Mouse (Mus musculus) midbrain, embryonic 13.5 days (tissue): ENCODE measurements around the gene Olfr1354. TPM values are rescaled to one million over a fixed set of nuclear protein-coding genes. Genes with fewer than 3 reads are reported as not detected.
"Not testable (repeated sequence)": the region's sequence is repeated elsewhere in the genome, so short reads cannot be mapped to it uniquely, and the experiment has no call there.

Source experiments
- ATAC-seq: fragments of 200-750 bp; cut with Nextera tagmentation; 2 replicates; pipeline ENCODE4 v1.8.0; 2017; ENCODE audit warnings: mild to moderate bottlenecking, moderate TSS enrichment, moderate library complexity
- H3K27ac ChIP-seq: fragments of 300-500 bp; sonication (generic); 2 replicates; pipeline ENCODE4 v1.5.1; 2015; ENCODE audit warnings: inconsistent platforms, mild to moderate bottlenecking, moderate library complexity
- H3K27me3 ChIP-seq: fragments of 300-500 bp; sonication (generic); 2 replicates; pipeline ENCODE4 v1.6.1; 2015; ENCODE audit warnings: mild to moderate bottlenecking, inconsistent platforms
- H3K36me3 ChIP-seq: fragments of 300-500 bp; sonication (generic); 2 replicates; pipeline ENCODE4 v1.6.1; 2015; ENCODE audit warnings: mild to moderate bottlenecking, inconsistent platforms
- H3K4me1 ChIP-seq: fragments of 300-500 bp; sonication (generic); replicated peaks from 2 replicates; pipeline ENCODE4 v1.6.1; 2015; ENCODE audit warnings: inconsistent platforms
- H3K4me2 ChIP-seq: fragments of 300-500 bp; sonication (generic); replicated peaks from 2 replicates; pipeline ENCODE4 v1.6.1; 2015; ENCODE audit warnings: moderate library complexity, mild to moderate bottlenecking, inconsistent platforms
- H3K4me3 ChIP-seq: fragments of 300-500 bp; sonication (generic); replicated peaks from 2 replicates; pipeline ENCODE4 v1.5.1; 2015; ENCODE audit warnings: mild to moderate bottlenecking, inconsistent platforms
- H3K9ac ChIP-seq: fragments of 300-500 bp; sonication (generic); replicated peaks from 2 replicates; pipeline ENCODE4 v1.6.1; 2015; ENCODE audit warnings: mild to moderate bottlenecking, inconsistent platforms
- H3K9me3 ChIP-seq: fragments of 300-500 bp; sonication (generic); 2 replicates; pipeline ENCODE4 v1.6.1; 2016; ENCODE audit warnings: mild to moderate bottlenecking, inconsistent platforms
- WGBS: fragments of 180-500 bp; shearing (Covaris S2); methylation state at CpG from one replicate; pipeline ENCODE4 v1.1.7; 2015; 5-methylcytosine and 5-hydroxymethylcytosine counted together
- polyA plus RNA-seq: library from polyadenylated mRNA; unstranded; fragments of >200 nt; fragmentation: Nextera tagmentation; extraction: Ambion mirVana; gene quantifications from 2 replicates; pipeline ENCODE4 v1.2.1, GENCODE M21; 2015

Gene Olfr1354
- polyA plus RNA-seq: not detected in 2 replicates

DNA sequence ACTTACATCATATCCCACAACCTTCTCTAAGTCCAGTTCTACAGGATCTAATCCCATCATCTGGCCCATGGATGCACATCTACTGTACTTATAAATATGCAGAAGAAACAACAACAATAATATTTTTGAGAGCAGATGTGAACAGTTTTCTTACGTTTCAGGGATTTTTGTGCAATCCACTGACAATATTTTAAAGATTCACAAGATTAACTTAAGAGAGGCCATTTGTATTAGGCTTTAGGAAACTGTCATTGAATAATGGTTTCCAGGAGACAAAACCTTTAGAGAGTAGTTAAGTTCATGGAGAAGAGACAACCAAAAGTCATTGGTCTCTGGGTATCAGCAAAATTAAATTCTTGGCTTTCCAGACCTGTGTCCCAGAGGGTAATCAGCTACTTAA is at the start of gene Olfr1354:
TSS of gene Olfr1354 (plus strand) at position 301 of the 400 bp plus-strand sequence.
- H3K27ac ChIP-seq, H3K9me3 ChIP-seq, H3K4me1 ChIP-seq, H3K9ac ChIP-seq, ATAC-seq, H3K36me3 ChIP-seq, H3K4me2 ChIP-seq, H3K4me3 ChIP-seq, H3K27me3 ChIP-seq: not testable (repeated sequence)
- 77% methylated on average over 1 of the region's 1 CpGs for WGBS

DNA sequence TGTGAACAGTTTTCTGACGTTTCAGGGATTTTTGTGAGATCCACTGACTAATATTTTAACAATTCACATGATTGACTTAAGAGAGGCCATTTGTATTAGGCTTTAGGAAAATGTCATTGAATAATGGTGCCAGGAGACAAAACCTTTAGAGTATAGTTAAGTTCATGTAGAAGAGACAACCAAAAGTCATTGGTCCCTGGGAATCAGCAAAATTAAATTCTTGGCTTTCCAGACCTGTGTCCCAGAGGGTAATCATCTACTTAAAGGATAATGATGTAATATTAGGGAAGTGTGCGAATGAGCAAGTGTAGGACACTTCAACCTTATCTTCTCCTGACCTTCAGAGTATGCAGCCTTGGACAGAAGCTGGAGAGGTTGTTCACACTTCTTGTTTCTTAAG is 37.7 kb upstream of the Olfr1354 start, which contains the start of gene Olfr1355:
TSS of gene Olfr1355 (plus strand) at position 301 of the 400 bp plus-strand sequence.
- Histone ChIP-seq H3K9me3 (peaks cover 6% of the 10 kb centered on the region; the same call in 1 of the 2 replicates), H3K27me3 (no peaks in the 10 kb centered on the region), H3K36me3 (no peaks in the 10 kb centered on the region), H3K4me3 (no peak within 1 kb of the TSS), H3K4me2 (no peak within 1 kb of the TSS), H3K27ac (no peak within 1 kb of the TSS), H3K9ac (no peak within 1 kb of the TSS), H3K4me1 (no peaks in the 10 kb centered on the region)
- ATAC-seq: no peak
- WGBS: 71% methylated on average over 2 of the region's 2 CpGs

DNA sequence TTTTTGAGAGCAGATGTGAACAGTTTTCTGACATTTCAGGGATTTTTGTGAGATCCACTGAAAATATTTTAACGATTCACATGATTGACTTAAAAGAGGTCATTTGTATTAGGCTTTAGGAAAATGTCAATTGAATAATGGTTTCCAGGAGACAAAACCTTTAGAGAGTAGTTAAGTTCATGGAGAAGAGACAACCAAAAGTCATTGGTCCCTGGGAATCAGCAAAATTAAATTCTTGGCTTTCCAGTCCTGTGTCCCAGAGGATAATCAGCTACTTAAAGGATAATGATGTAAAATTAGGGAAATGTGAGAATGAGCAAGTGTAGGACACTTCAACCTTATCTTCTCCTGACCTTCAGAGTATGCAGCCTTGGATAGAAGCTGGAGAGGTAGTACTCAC is 37.4 kb downstream of the Olfr1354 start, which contains the start of gene Olfr8:
TSS of gene Olfr8 (plus strand) at position 301 of the 400 bp plus-strand sequence.
- not testable (repeated sequence) for H3K27me3 ChIP-seq, H3K4me1 ChIP-seq, H3K27ac ChIP-seq, H3K4me2 ChIP-seq, H3K4me3 ChIP-seq, H3K9ac ChIP-seq, H3K9me3 ChIP-seq, ATAC-seq, H3K36me3 ChIP-seq
- WGBS: 90% methylated on average over 1 of the region's 1 CpGs

DNA sequence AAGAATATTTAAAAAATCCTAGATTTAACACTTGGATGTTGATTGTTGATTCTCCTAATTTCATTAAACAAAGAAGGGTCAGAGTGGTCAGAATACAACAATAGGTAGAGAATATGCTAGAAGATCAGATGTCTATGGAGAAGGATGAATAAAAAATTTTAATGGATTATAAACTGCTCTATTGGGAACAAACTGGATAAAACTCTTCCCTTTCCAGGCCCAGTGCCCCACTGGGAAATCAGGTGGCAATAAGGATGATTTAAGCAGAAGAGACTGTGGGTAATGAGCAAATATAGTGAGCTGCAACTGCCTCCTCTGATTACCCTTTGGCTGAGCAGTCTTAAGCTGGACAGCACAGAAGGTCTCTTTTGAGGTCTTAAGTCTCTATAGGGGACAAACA is 50.0 kb downstream of the Olfr1354 start, which contains the start of gene Olfr1353:
TSS of gene Olfr1353 (plus strand) at position 301 of the 400 bp plus-strand sequence.
- H3K9me3 ChIP-seq, H3K36me3 ChIP-seq, H3K9ac ChIP-seq, ATAC-seq, H3K27me3 ChIP-seq, H3K4me3 ChIP-seq, H3K4me1 ChIP-seq, H3K4me2 ChIP-seq, H3K27ac ChIP-seq: not testable (repeated sequence)

Other genes with a start within 250 kb of the Olfr1354 start
- gene Casp14, start 194.9 kb upstream of the Olfr1354 start, polyA plus RNA-seq: not detected in 2 replicates
- gene Ccdc105, start 160.1 kb upstream of the Olfr1354 start, polyA plus RNA-seq: 0.19 and 0.41 TPM in 2 replicates
- 5.0 and 5.3 TPM in 2 replicates for gene Slc1a6, start 132.7 kb upstream of the Olfr1354 start, polyA plus RNA-seq
- not detected in 2 replicates for gene Olfr1356, start 61.0 kb upstream of the Olfr1354 start, polyA plus RNA-seq
- gene Olfr1355, start 37.6 kb upstream of the Olfr1354 start, polyA plus RNA-seq: not detected in 2 replicates
- not detected in 2 replicates for gene Olfr8, start 37.5 kb downstream of the Olfr1354 start, polyA plus RNA-seq
- gene Olfr1353, start 50.1 kb downstream of the Olfr1354 start, polyA plus RNA-seq: not detected in 2 replicates
- not detected in 2 replicates for gene Olfr1352, start 67.9 kb downstream of the Olfr1354 start, polyA plus RNA-seq
- not detected in 2 replicates for gene Olfr1351, start 99.3 kb downstream of the Olfr1354 start, polyA plus RNA-seq
- 0.28 and 0.57 TPM in 2 replicates for gene Olfr57, start 115.6 kb downstream of the Olfr1354 start, polyA plus RNA-seq
- 59.1 and 63.2 TPM in 2 replicates for gene 2610008E11Rik, start 184.4 kb downstream of the Olfr1354 start, polyA plus RNA-seq
- gene Vmn2r80, start 235.6 kb downstream of the Olfr1354 start, polyA plus RNA-seq: not detected in 2 replicates